In the genomic region with DNA sequence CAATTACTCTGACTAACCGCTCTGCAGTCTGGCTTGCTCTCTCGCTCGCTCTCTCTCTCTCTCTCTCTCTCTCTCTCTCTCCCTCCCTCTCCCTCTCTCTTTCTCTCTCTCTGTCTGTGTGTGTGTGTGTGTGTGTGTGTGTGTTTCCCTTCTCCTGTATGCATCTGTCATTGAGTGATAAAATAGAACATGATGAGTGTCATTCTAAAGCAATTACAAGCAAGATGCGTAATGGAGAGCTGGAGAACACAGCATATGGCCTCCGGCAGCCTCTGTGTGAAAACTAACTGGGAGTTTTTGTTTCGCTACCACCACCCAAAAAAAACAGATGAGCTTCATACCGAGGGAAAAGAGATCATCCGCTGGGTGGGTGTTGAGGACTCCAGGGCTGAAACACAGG, we compare ENCODE assay signal across 17 mouse cellular contexts. TPM values are rescaled to one million over a fixed set of nuclear protein-coding genes. Genes with fewer than 3 reads are reported as not detected.
DNase-seq lines count a peak whose midpoint lies in the region; ATAC-seq lines count a peak whose summit lies in the region.
"Had no signal": no experiment of that assay in that cellular context is flagged by ENCODE, and none has a peak within 500 bp of the region (broad histone marks: within the 10 kb centered on the region; RNA-seq: fewer than 3 reads in every experiment).

No protein-coding gene starts in this region.

- H3K4me3 ChIP-seq in hindbrain, embryonic 10.5 days, result no peak overlapping the region
- no peak overlapping the region for H3K4me3 ChIP-seq in hindbrain, embryonic 11.5 days (ENCODE audit: low read depth, low read length)
- no peak overlapping the region for H3K4me3 ChIP-seq in neural tube, embryonic 13.5 days
- no peak overlapping the region for H3K4me3 ChIP-seq in hindbrain, embryonic 15.5 days
- no peak overlapping the region for H3K4me3 ChIP-seq in neural tube, embryonic 15.5 days (replicated peaks)
- H3K4me3 ChIP-seq: embryonic facial prominence, embryonic 13.5 days; heart, embryonic 10.5 days had no signal

- no peak overlapping the region for H3K9ac ChIP-seq in hindbrain, embryonic 11.5 days (ENCODE audit: low read depth, low read length)
- H3K9ac ChIP-seq in neural tube, embryonic 13.5 days, result 0 out of 2 replicates have a peak overlapping the region, but pooled peaks have one; percentile 14
- no peak overlapping the region; the same call in 1 of the 2 replicates for H3K9ac ChIP-seq in hindbrain, embryonic 15.5 days
- 0 out of 2 replicates have a peak overlapping the region, but pooled peaks have one; percentile 14 for H3K9ac ChIP-seq in neural tube, embryonic 15.5 days (replicated peaks)
- H3K9ac ChIP-seq: embryonic facial prominence, embryonic 13.5 days; lung, embryonic 14.5 days had no signal

- peaks cover 31% of the 10 kb centered on the region for H3K4me1 ChIP-seq in hindbrain, embryonic 10.5 days (replicated peaks)
- H3K4me1 ChIP-seq in hindbrain, embryonic 11.5 days (replicated peaks; ENCODE audit: control insufficient read depth, insufficient read depth, low read length), result no peaks in the 10 kb centered on the region
- peaks cover 36% of the 10 kb centered on the region for H3K4me1 ChIP-seq in neural tube, embryonic 13.5 days (replicated peaks)
- peaks cover 40% of the 10 kb centered on the region for H3K4me1 ChIP-seq in hindbrain, embryonic 15.5 days (replicated peaks)
- peaks cover 42% of the 10 kb centered on the region for H3K4me1 ChIP-seq in neural tube, embryonic 15.5 days
- H3K4me1 ChIP-seq: embryonic facial prominence, embryonic 13.5 days; heart, embryonic 10.5 days had no signal

- no peak for DNase-seq in hindbrain, embryonic 10.5 days (ENCODE audit: low spot score)
- no peak for DNase-seq in hindbrain, embryonic 11.5 days (ENCODE audit: low spot score)
- no peak for DNase-seq in neural tube, embryonic 10.5 days (ENCODE audit: extremely low spot score, low spot score)
- DNase-seq in heart, adult 11 months, result no peak
- DNase-seq in kidney, postnatal 25 days, result no peak
- DNase-seq: B cell, adult 2 months; gastrocnemius, postnatal 14 days; heart, postnatal 14 days; left cerebral cortex, postnatal 4 days; lung, embryonic 14.5 days had no signal

- H3K9me3 ChIP-seq in hindbrain, embryonic 10.5 days, result no peaks in the 10 kb centered on the region
- H3K9me3 ChIP-seq in hindbrain, embryonic 11.5 days (ENCODE audit: control insufficient read depth, low read length), result no peaks in the 10 kb centered on the region
- H3K9me3 ChIP-seq in neural tube, embryonic 13.5 days, result no peaks in the 10 kb centered on the region
- H3K9me3 ChIP-seq in hindbrain, embryonic 15.5 days, result no peaks in the 10 kb centered on the region
- no peaks in the 10 kb centered on the region for H3K9me3 ChIP-seq in neural tube, embryonic 15.5 days (replicated peaks)
- H3K9me3 ChIP-seq: embryonic facial prominence, embryonic 13.5 days; heart, embryonic 10.5 days had no signal

- no peak for ATAC-seq in hindbrain, embryonic 11.5 days (ENCODE audit: low FRiP score)
- peak; percentile 29; the same call in 1 of the 2 replicates for ATAC-seq in neural tube, embryonic 13.5 days (ENCODE audit: low read depth)
- ATAC-seq in hindbrain, embryonic 15.5 days (ENCODE audit: low FRiP score, low read depth), result no peak
- peak; percentile 43 for ATAC-seq in neural tube, embryonic 15.5 days (ENCODE audit: low FRiP score)
- ATAC-seq: intestine, embryonic 16.5 days had no signal

- H3K36me3 ChIP-seq in hindbrain, embryonic 10.5 days, result no peaks in the 10 kb centered on the region
- H3K36me3 ChIP-seq in hindbrain, embryonic 11.5 days (ENCODE audit: control insufficient read depth, insufficient read depth, low read length), result no peaks in the 10 kb centered on the region
- no peaks in the 10 kb centered on the region for H3K36me3 ChIP-seq in neural tube, embryonic 13.5 days
- H3K36me3 ChIP-seq in hindbrain, embryonic 15.5 days, result no peaks in the 10 kb centered on the region
- no peaks in the 10 kb centered on the region for H3K36me3 ChIP-seq in neural tube, embryonic 15.5 days
- H3K36me3 ChIP-seq: embryonic facial prominence, embryonic 13.5 days; heart, embryonic 10.5 days had no signal

- WGBS in hindbrain, embryonic 10.5 days, result 56% methylated on average over 8 of the region's 8 CpGs
- 66% methylated on average over 8 of the region's 8 CpGs for whole genome bisulfite sequencing in hindbrain, embryonic 11.5 days
- 44% methylated on average over 8 of the region's 8 CpGs for WGBS in neural tube, embryonic 13.5 days
- WGBS in hindbrain, embryonic 15.5 days, result 29% methylated on average over 8 of the region's 8 CpGs
- WGBS in neural tube, embryonic 15.5 days, result 33% methylated on average over 8 of the region's 8 CpGs

- H3K4me2 ChIP-seq in hindbrain, embryonic 11.5 days (replicated peaks; ENCODE audit: low read depth, low read length), result no peak overlapping the region
- H3K4me2 ChIP-seq in neural tube, embryonic 13.5 days, result no peak overlapping the region
- peak overlapping the region; percentile 18; the same call in 1 of the 2 replicates for H3K4me2 ChIP-seq in hindbrain, embryonic 15.5 days
- peak overlapping the region; percentile 19; the same call in 1 of the 2 replicates for H3K4me2 ChIP-seq in neural tube, embryonic 15.5 days
- H3K4me2 ChIP-seq: embryonic facial prominence, embryonic 13.5 days; liver, embryonic 11.5 days; lung, embryonic 14.5 days had no signal

- H3K27me3 ChIP-seq in hindbrain, embryonic 10.5 days (ENCODE audit: insufficient read depth, poor library complexity, severe bottlenecking), result no peaks in the 10 kb centered on the region
- H3K27me3 ChIP-seq in hindbrain, embryonic 11.5 days (ENCODE audit: control insufficient read depth, insufficient read depth, low read length), result no peaks in the 10 kb centered on the region
- no peaks in the 10 kb centered on the region for H3K27me3 ChIP-seq in neural tube, embryonic 13.5 days
- no peaks in the 10 kb centered on the region for H3K27me3 ChIP-seq in hindbrain, embryonic 15.5 days
- no peaks in the 10 kb centered on the region for H3K27me3 ChIP-seq in neural tube, embryonic 15.5 days (replicated peaks)
- H3K27me3 ChIP-seq: embryonic facial prominence, embryonic 13.5 days had no signal

- 0 out of 2 replicates have a peak overlapping the region, but pooled peaks have one; percentile 8 for H3K27ac ChIP-seq in hindbrain, embryonic 10.5 days
- no peak overlapping the region for H3K27ac ChIP-seq in hindbrain, embryonic 11.5 days (ENCODE audit: low read depth, low read length)
- no peak overlapping the region; the same call in 1 of the 2 replicates for H3K27ac ChIP-seq in neural tube, embryonic 13.5 days (replicated peaks)
- peak overlapping the region; percentile 43 for H3K27ac ChIP-seq in hindbrain, embryonic 15.5 days (replicated peaks)
- peak overlapping the region; percentile 1; the same call in 1 of the 2 replicates for H3K27ac ChIP-seq in neural tube, embryonic 15.5 days (replicated peaks)
- H3K27ac ChIP-seq: embryonic facial prominence, embryonic 13.5 days; heart, embryonic 10.5 days had no signal

RNA-seq across cellular contexts. Expression of gene Kcnd3, which starts 29.3 kb away (rescaled TPM):
- polyA plus RNA-seq in hindbrain, embryonic 10.5 days (2016; fragmentation: Nextera tagmentation; extraction: Ambion mirVana), result 0.58 and 0.90 TPM in 2 replicates
- 2.5 and 3.0 TPM in 2 replicates for polyA plus RNA-seq in hindbrain, embryonic 11.5 days (2014; fragmentation: Nextera tagmentation; extraction: Ambion mirVana)
- 4.4 and 4.6 TPM in 2 replicates for polyA plus RNA-seq in neural tube, embryonic 13.5 days (2015; fragmentation: Nextera tagmentation; extraction: Ambion mirVana)
- 10.0 and 10.4 TPM in 2 replicates for polyA plus RNA-seq in hindbrain, embryonic 15.5 days (2015; fragmentation: Nextera tagmentation; extraction: Ambion mirVana)
- 8.1 and 8.2 TPM in 2 replicates for polyA plus RNA-seq in neural tube, embryonic 15.5 days (2015; fragmentation: Nextera tagmentation; extraction: Ambion mirVana)

Comparison
In these comparisons a context has a peak if more than half of its experiments do, and no peak if none do; other contexts are left out.
1. H3K27ac ChIP-seq: peak in hindbrain, embryonic 10.5 days (single experiment), hindbrain, embryonic 15.5 days (single experiment) and neural tube, embryonic 15.5 days (single experiment); none in hindbrain, embryonic 11.5 days (single experiment) and neural tube, embryonic 13.5 days (single experiment).
2. H3K4me2 ChIP-seq: peak in hindbrain, embryonic 15.5 days (single experiment) and neural tube, embryonic 15.5 days (single experiment); none in hindbrain, embryonic 11.5 days (single experiment) and neural tube, embryonic 13.5 days (single experiment).
3. ATAC-seq: peak in neural tube, embryonic 13.5 days (single experiment) and neural tube, embryonic 15.5 days (single experiment); none in hindbrain, embryonic 11.5 days (single experiment) and hindbrain, embryonic 15.5 days (single experiment).
4. H3K9ac ChIP-seq: peak in neural tube, embryonic 13.5 days (single experiment) and neural tube, embryonic 15.5 days (single experiment); none in hindbrain, embryonic 11.5 days (single experiment) and hindbrain, embryonic 15.5 days (single experiment).